Mouse (Mus musculus): ENCODE results near the gene Prss32.

DNA sequence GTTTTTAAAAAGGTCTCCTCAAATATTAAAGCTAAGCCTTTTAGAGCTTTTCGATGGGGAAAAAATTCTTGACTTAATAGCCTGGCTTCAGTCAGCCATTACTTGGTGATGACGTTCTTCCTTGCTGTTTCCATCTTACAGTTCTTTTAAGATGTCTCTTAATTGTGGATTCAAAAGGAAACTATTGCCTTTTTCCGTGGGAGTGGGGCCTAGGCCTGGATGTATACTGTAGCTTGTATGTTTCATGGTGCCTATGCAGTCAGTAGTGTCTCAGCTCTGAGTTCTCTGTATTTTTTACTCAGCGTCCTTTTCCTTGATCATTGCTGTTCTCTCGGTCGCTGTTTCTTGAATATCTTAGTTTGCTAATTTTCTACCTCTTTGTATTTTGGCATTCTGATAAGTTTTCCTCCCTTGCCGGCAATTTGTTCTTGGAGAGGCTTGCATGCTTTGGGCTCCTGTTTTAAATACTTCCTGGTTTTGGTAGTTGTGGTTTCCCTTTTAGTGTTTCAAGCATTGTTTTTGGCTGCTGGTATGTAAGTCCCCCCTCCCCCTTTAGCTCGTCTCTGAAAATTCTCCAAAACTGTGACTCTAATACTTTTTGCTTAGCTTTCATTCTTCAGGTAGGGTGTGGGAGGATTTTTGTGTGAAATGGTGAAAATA is 39.1 kb upstream of the Prss32 start:
- no peak for TF ChIP-seq POLR2A (IDR thresholded peaks at IDR 0.05; ENCODE audit: extremely low read depth, insufficient read depth, low read length)
- no peak for TF ChIP-seq CTCF (IDR thresholded peaks at IDR 0.05; ENCODE audit: extremely low read depth, insufficient read depth, low read length)

Measured in cortical plate, adult 2 months (tissue).